Mouse (Mus musculus): ENCODE results near the gene Srpk2.
"Not testable (repeated sequence)": the region's sequence is repeated elsewhere in the genome, so short reads cannot be mapped to it uniquely, and the experiment has no call there.

The Srpk2 gene

DNA sequence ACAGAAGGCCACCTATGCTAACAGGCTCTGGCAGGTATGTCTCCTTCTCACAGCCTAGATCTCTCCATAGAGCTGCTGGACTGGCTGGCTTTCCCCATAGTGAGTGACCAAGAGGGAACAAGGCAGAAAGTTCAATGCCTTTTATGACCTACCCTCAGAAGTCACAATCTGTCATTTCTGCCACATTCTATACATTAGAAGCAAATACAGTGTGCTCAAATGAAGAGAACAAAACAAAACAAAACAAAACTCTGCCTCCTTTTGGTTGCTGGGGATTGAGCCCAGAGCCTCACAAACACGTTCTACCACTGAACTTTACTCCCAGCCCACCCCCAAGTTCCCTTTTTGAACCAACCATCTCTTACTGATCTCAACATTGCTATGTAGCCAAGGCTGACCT is at the start of gene Srpk2:
Gene Srpk2, minus strand, starts transcription at position 101 of the 400 bp plus-strand sequence.
- no peak for DNase-seq (ENCODE audit: extremely low read depth, low read depth, low spot score)

GRCm38 (mm10) chr5:23721956-23722355 is 37.5 kb upstream of the Srpk2 start:
- no peak for DNase-seq (ENCODE audit: extremely low read depth, low read depth, low spot score)

DNA sequence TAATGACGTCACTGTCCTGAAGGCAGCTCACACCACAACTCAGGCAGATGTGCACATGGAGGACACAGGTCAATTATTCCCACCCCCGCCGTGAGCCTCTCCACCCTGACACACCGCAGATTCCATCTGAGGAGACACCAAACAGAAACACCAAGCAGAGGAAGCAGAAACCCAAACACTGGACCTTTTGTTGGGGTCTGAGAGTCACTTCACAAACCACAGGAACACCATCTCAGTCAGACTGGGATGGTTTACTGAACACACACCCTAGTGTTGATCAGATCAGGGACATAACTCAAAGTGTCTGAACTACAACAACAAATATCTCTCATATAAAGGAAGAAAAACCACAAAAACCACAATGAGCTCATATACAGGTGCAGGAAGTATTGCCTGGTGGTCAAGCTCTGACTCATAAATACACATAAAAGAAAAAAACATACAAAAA is 34.5 kb upstream of the Srpk2 start:
- no peak for DNase-seq (ENCODE audit: extremely low read depth, low read depth, low spot score)

DNA sequence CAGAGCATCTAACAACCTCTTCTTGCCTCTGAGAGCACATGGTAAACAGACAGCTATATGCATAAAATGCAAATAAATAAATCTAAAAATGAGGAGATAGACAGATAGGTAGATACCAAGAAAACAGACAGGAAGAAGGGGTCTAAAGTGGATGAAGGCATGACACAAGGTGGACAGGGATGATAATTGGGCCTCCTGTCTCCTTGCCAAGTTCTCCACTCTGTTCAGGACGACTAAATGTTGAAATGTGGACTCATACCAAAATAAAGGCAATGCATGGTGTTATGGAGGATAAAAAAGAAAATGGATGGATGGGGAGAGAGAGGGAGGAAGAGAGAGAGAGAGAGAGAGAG is 33.7 kb upstream of the Srpk2 start:
- DNase-seq (ENCODE audit: extremely low read depth, low read depth, low spot score), result no peak

- no peak for DNase-seq (ENCODE audit: extremely low read depth, low read depth, low spot score)
Measured at GRCm38 (mm10) chr5:23717469-23718181, 33.2 kb upstream of the Srpk2 start.

GRCm38 (mm10) chr5:23713401-23714335 is 29.3 kb upstream of the Srpk2 start:
- DNase-seq (ENCODE audit: extremely low read depth, low read depth, low spot score), result no peak

GRCm38 (mm10) chr5:23712130-23713001 is 27.9 kb upstream of the Srpk2 start:
- no peak for DNase-seq (ENCODE audit: extremely low read depth, low read depth, low spot score)

- not testable (repeated sequence) for DNase-seq (ENCODE audit: extremely low read depth, low read depth, low spot score)
Measured at GRCm38 (mm10) chr5:23711671-23712129, 27.3 kb upstream of the Srpk2 start.

DNA sequence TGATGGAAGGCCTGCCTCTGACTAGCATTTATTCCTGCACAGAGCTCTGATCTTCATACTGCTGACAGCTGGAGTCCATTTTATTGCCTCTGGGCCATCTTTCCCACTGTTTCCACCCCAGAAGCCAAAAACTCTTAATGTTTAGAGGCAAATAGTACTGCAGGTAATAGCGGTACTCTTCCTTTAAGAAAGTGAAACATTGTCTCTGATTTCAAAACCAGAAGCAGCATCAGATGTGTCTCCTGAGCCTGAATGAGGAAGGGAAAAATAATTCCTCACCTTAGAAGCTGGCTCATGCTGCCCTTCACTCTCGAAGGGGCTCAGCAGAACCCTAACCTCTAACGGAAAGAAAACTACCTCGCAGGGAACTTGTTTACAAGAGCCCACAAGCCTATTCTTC is 26.8 kb upstream of the Srpk2 start:
- DNase-seq (ENCODE audit: extremely low read depth, low read depth, low spot score), result no peak

- no peak for DNase-seq (ENCODE audit: extremely low read depth, low read depth, low spot score)
Measured at GRCm38 (mm10) chr5:23709661-23710060, 25.2 kb upstream of the Srpk2 start.

- not testable (repeated sequence) for DNase-seq (ENCODE audit: extremely low read depth, low read depth, low spot score)
Measured at GRCm38 (mm10) chr5:23706601-23707597, 22.5 kb upstream of the Srpk2 start.

GRCm38 (mm10) chr5:23697457-23697856 is 13.0 kb upstream of the Srpk2 start:
- no peak for DNase-seq (ENCODE audit: extremely low read depth, low read depth, low spot score)

DNA sequence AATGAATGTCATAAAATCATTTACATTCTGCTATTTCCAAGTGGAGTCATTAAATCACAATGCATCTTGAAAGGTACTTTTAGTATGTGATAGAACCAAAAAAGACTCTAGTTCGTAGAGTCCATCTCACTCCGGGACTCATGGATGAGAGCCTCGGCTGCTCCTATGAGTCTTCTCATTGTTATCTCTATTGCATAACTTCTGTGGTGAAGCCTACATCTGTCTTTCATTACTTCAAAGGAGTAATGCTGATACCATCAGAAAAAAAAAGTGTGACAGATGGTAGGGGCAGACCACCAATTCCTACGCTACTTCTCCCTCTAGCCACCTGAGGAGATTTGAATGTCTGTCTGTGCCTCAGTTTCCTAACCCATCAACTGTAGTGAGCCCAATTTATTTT is 986 bp downstream of the Srpk2 start:
- no peak for DNase-seq (ENCODE audit: extremely low read depth, low read depth, low spot score)

- DNase-seq (ENCODE audit: extremely low read depth, low read depth, low spot score), result no peak
Measured at GRCm38 (mm10) chr5:23679006-23679405, 5.4 kb downstream of the Srpk2 start.

DNA sequence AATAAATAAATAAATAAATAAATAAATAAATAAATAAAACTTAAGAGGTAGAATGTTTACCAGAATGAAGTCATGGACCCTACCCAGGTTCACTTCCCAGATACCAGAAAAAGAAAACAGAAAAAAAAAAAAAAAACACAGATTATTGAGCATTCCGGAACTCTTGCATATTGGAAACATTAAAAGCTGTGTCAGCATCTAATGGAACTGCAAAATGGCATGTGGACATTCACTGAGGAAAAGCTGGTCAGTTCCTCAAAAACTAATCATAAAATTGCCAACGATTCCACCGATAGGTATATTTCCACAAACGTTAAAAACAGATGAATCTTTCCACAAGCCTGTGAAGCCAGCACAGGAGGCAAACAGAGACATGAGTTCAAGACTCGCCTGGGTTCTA is 6.5 kb downstream of the Srpk2 start:
- no peak for DNase-seq (ENCODE audit: extremely low read depth, low read depth, low spot score)

GRCm38 (mm10) chr5:23677072-23677453 is 7.4 kb downstream of the Srpk2 start:
- no peak for DNase-seq (ENCODE audit: extremely low read depth, low read depth, low spot score)

GRCm38 (mm10) chr5:23676156-23677071 is 8.0 kb downstream of the Srpk2 start:
- no peak for DNase-seq (ENCODE audit: extremely low read depth, low read depth, low spot score)

- no peak for DNase-seq (ENCODE audit: extremely low read depth, low read depth, low spot score)
Measured at GRCm38 (mm10) chr5:23675499-23676155, 8.8 kb downstream of the Srpk2 start.

All from fat pad, adult 2 months (tissue).